Mouse (Mus musculus): ENCODE data around the gene Rras2.

Rras2 gene

GRCm38 (mm10) chr7:114029596-114029995 is 88.0 kb downstream of the Rras2 start:
- DNase-seq (ENCODE audit: low read depth, low spot score) = no peak

GRCm38 (mm10) chr7:114028828-114029227 is 88.8 kb downstream of the Rras2 start:
- no peak for DNase-seq (ENCODE audit: low read depth, low spot score)

- DNase-seq (ENCODE audit: low read depth, low spot score) = no peak
Observed at GRCm38 (mm10) chr7:114027406-114027805, 90.2 kb downstream of the Rras2 start.

GRCm38 (mm10) chr7:114026923-114027322 is 90.7 kb downstream of the Rras2 start:
- no peak for DNase-seq (ENCODE audit: low read depth, low spot score)

- DNase-seq (ENCODE audit: low read depth, low spot score) = peak; percentile 47
Observed at GRCm38 (mm10) chr7:114020704-114021093, 96.9 kb downstream of the Rras2 start.

- no peak for DNase-seq (ENCODE audit: low read depth, low spot score)
Observed at GRCm38 (mm10) chr7:114020057-114020703, 97.4 kb downstream of the Rras2 start.

- DNase-seq (ENCODE audit: low read depth, low spot score) = no peak
Observed at GRCm38 (mm10) chr7:114018861-114019260, 98.7 kb downstream of the Rras2 start.

GRCm38 (mm10) chr7:114016001-114016949 is 101.3 kb downstream of the Rras2 start:
- DNase-seq (ENCODE audit: low read depth, low spot score) = no peak

- DNase-seq (ENCODE audit: low read depth, low spot score) = no peak
Observed at GRCm38 (mm10) chr7:114011726-114012443, 105.7 kb downstream of the Rras2 start.

- DNase-seq (ENCODE audit: low read depth, low spot score) = peak; percentile 16
Observed at GRCm38 (mm10) chr7:114007565-114007964, 110.0 kb downstream of the Rras2 start.

GRCm38 (mm10) chr7:114006456-114006855 is 111.1 kb downstream of the Rras2 start:
- DNase-seq (ENCODE audit: low read depth, low spot score) = no peak

- no peak for DNase-seq (ENCODE audit: low read depth, low spot score)
Observed at GRCm38 (mm10) chr7:114005499-114005898, 112.1 kb downstream of the Rras2 start.

- no peak for DNase-seq (ENCODE audit: low read depth, low spot score)
Observed at GRCm38 (mm10) chr7:114004171-114004570, 113.4 kb downstream of the Rras2 start.

GRCm38 (mm10) chr7:113997675-113998354 is 119.8 kb downstream of the Rras2 start:
- peak; percentile 42 for DNase-seq (ENCODE audit: low read depth, low spot score)

Data from c-Kit-negative CD71-positive TER-119-positive erythroid progenitor cells, embryonic 14.5 days (primary cell).